Mouse (Mus musculus) ovary, adult 18-20 months (tissue): ENCODE results near the gene 2610001J05Rik.

ENCODE experiments used
- DNase-seq: peaks from one replicate; pipeline ENCODE4 v3.0.0; 2022; ENCODE audit warnings: low spot score, mixed read lengths

The 2610001J05Rik gene

DNA sequence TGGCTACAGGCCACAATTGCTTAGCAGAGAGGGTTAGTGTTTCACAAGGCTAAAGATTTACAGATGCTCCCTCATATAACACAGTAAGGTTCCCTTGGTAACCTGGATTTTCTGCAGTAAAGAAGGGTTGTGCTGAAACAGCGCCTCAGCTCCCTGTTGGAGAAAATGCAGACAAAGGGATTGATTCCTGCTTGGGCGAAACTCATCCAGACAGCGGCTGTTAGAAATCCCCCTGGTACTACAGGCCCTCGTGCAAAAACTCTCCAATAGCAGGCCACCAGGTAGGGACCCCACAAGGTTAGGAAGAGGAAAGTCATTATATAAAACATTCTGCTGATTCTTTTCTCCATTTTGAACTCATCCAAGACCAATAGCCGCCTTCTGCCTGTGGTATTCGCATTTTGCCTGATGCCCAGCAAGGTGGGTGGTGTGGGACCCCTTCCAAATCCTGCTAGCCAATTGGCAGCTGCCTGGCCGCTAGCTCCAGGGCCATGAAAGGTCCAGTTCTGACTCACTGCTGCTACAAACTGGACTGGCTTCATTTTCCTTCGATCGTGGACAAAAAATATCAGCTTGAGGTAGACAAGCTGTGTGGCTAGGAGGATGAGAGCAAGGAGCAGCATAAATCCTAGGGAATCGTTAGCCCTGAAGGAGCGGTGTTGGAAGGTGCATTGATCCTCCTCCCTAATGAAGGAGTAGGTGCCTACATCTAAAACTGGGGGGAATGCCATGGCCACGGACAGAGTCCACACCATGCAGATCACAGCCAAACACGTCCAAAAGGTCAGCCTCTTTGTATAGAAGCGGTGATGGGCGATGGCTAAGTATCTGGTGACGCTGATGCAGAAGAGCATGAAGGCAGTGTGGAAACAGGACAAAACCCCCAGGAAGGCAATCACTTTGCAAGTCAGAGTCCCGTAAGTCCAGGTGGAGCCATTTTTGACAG lies 35.3 kb downstream of the 2610001J05Rik start:
- DNase-seq: no peak

GRCm38 (mm10) chr6:13832770-13833169 lies 38.5 kb downstream of the 2610001J05Rik start:
- DNase-seq: no peak

GRCm38 (mm10) chr6:13828877-13829276 lies 42.4 kb downstream of the 2610001J05Rik start:
- DNase-seq: no peak
